Mouse (Mus musculus): ENCODE results near the gene Pnck. TPM values are rescaled to one million over a fixed set of nuclear protein-coding genes. Genes with fewer than 3 reads are reported as not detected.

Gene Pnck
- polyA plus RNA-seq, 1 experiment from 2014 or later, result 2.3 TPM

DNA sequence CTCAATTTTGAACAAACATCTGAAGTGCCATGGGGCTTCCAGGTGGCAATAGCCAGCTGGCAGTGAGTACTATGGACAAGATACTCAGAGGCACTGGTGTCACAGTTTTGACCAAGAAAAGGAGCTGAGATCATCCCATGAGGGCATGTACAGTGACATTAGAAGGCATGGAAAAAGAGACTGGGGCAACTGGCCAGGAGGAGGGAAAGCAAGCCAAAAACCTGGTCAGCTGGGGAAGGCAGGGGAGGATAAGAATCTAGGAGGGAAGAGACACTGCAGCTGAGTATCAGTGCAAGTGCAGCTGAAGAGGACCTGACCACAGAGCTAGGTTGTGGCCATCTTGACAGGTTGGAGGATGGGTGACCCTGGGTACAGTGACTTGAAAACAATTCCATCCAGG is 32.9 kb downstream of the Pnck start:
- Histone ChIP-seq H3K9me3 (ENCODE audit: control insufficient read depth, low read length) (no peaks in the 10 kb centered on the region), H3K4me2 (no peak overlapping the region), H3K27ac (ENCODE audit: low read depth, low read length) (no peak overlapping the region), H3K9ac (ENCODE audit: low read depth, low read length) (no peak overlapping the region), H3K36me3 (ENCODE audit: control insufficient read depth, insufficient read depth, low read length) (no peaks in the 10 kb centered on the region), H3K4me3 (ENCODE audit: low read depth, low read length) (no peak overlapping the region), H3K27me3 (replicated peaks; ENCODE audit: control insufficient read depth, insufficient read depth, low read length) (peaks cover 6% of the 10 kb centered on the region), H3K4me1 (replicated peaks; ENCODE audit: control insufficient read depth, insufficient read depth, low read length) (no peaks in the 10 kb centered on the region)
- no peak for DNase-seq (ENCODE audit: low spot score)
- ATAC-seq (replicated peaks; ENCODE audit: low FRiP score), result no peak

GRCm38 (mm10) chrX:73619890-73620289 is 40.0 kb downstream of the Pnck start:
- Histone ChIP-seq H3K4me1 (replicated peaks; ENCODE audit: control insufficient read depth, insufficient read depth, low read length) (no peaks in the 10 kb centered on the region), H3K9me3 (ENCODE audit: control insufficient read depth, low read length) (no peaks in the 10 kb centered on the region), H3K36me3 (ENCODE audit: control insufficient read depth, insufficient read depth, low read length) (no peaks in the 10 kb centered on the region), H3K27me3 (replicated peaks; ENCODE audit: control insufficient read depth, insufficient read depth, low read length) (peaks cover 11% of the 10 kb centered on the region), H3K4me2 (no peak overlapping the region), H3K9ac (ENCODE audit: low read depth, low read length) (no peak overlapping the region), H3K27ac (ENCODE audit: low read depth, low read length) (no peak overlapping the region), H3K4me3 (ENCODE audit: low read depth, low read length) (no peak overlapping the region)
- ATAC-seq (replicated peaks; ENCODE audit: low FRiP score) (no peak), DNase-seq (ENCODE audit: low spot score) (no peak)
- WGBS, result 75% methylated on average over 2 of the region's 2 CpGs

- Histone ChIP-seq H3K4me2 (no peak overlapping the region), H3K27me3 (replicated peaks; ENCODE audit: control insufficient read depth, insufficient read depth, low read length) (peaks cover 11% of the 10 kb centered on the region), H3K27ac (ENCODE audit: low read depth, low read length) (no peak overlapping the region), H3K4me3 (ENCODE audit: low read depth, low read length) (no peak overlapping the region), H3K36me3 (ENCODE audit: control insufficient read depth, insufficient read depth, low read length) (no peaks in the 10 kb centered on the region), H3K4me1 (replicated peaks; ENCODE audit: control insufficient read depth, insufficient read depth, low read length) (no peaks in the 10 kb centered on the region), H3K9me3 (ENCODE audit: control insufficient read depth, low read length) (no peaks in the 10 kb centered on the region), H3K9ac (ENCODE audit: low read depth, low read length) (no peak overlapping the region)
- ATAC-seq (replicated peaks; ENCODE audit: low FRiP score), result no peak
- DNase-seq (ENCODE audit: low spot score), result no peak
Observed at GRCm38 (mm10) chrX:73619401-73619800, 40.5 kb downstream of the Pnck start.

DNA sequence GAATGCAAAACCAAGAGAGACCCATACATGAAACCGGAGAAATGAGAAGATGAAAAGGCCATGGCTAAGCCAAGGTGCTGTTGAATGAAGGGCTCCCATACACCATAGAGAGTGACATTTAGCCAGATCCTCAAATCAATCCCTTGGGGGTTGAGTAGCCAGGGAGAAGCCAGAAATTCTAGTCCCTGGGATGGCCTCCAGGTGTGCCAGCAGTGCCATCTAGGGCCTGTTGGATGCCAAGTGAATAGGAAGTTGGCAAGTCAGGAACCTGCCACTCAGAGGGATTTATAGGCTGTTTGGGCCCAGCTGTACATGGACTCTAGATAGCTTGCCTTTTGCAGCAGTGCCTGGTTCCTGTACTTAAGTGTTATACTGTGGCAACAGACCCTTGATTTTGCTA is 44.0 kb downstream of the Pnck start:
- Histone ChIP-seq H3K9me3 (ENCODE audit: control insufficient read depth, low read length) (no peaks in the 10 kb centered on the region), H3K27me3 (replicated peaks; ENCODE audit: control insufficient read depth, insufficient read depth, low read length) (peaks cover 11% of the 10 kb centered on the region), H3K4me1 (replicated peaks; ENCODE audit: control insufficient read depth, insufficient read depth, low read length) (no peaks in the 10 kb centered on the region), H3K4me2 (no peak overlapping the region), H3K36me3 (ENCODE audit: control insufficient read depth, insufficient read depth, low read length) (no peaks in the 10 kb centered on the region), H3K9ac (ENCODE audit: low read depth, low read length) (no peak overlapping the region), H3K27ac (ENCODE audit: low read depth, low read length) (no peak overlapping the region), H3K4me3 (ENCODE audit: low read depth, low read length) (no peak overlapping the region)
- ATAC-seq (replicated peaks; ENCODE audit: low FRiP score) (no peak), DNase-seq (ENCODE audit: low spot score) (no peak)
- 93% methylated on average over 1 of the region's 1 CpGs for WGBS

GRCm38 (mm10) chrX:73613665-73614064 is 46.3 kb downstream of the Pnck start:
- Histone ChIP-seq H3K27me3 (replicated peaks; ENCODE audit: control insufficient read depth, insufficient read depth, low read length) (peaks cover 9% of the 10 kb centered on the region), H3K4me2 (no peak overlapping the region), H3K9me3 (ENCODE audit: control insufficient read depth, low read length) (no peaks in the 10 kb centered on the region), H3K4me1 (replicated peaks; ENCODE audit: control insufficient read depth, insufficient read depth, low read length) (no peaks in the 10 kb centered on the region), H3K4me3 (ENCODE audit: low read depth, low read length) (no peak overlapping the region), H3K9ac (ENCODE audit: low read depth, low read length) (no peak overlapping the region), H3K36me3 (ENCODE audit: control insufficient read depth, insufficient read depth, low read length) (no peaks in the 10 kb centered on the region), H3K27ac (ENCODE audit: low read depth, low read length) (0 out of 2 replicates have a peak overlapping the region, but pooled peaks have one; percentile 28)
- DNase-seq (ENCODE audit: low spot score) (no peak), ATAC-seq (replicated peaks; ENCODE audit: low FRiP score) (no peak)
- WGBS, result 62% methylated on average over 4 of the region's 4 CpGs

Other genes starting within 250 kb of the Pnck start
- gene Zfp92, start 249.0 kb downstream of the Pnck start, polyA plus RNA-seq (2014; fragmentation: Nextera tagmentation; extraction: Ambion mirVana), result 0.06 TPM in 1 of 2 replicates, not detected in the other
- gene Trex2, start 224.8 kb downstream of the Pnck start, polyA plus RNA-seq (2014; fragmentation: Nextera tagmentation; extraction: Ambion mirVana), result not detected in 2 replicates
- 66.2 and 67.8 TPM in 2 replicates for gene Haus7, start 201.1 kb downstream of the Pnck start, polyA plus RNA-seq (2014; fragmentation: Nextera tagmentation; extraction: Ambion mirVana)
- gene Bgn, start 176.5 kb downstream of the Pnck start, polyA plus RNA-seq (2014; fragmentation: Nextera tagmentation; extraction: Ambion mirVana), result 21.5 and 22.9 TPM in 2 replicates
- 0.09 and 0.10 TPM in 2 replicates for gene Atp2b3, start 157.0 kb downstream of the Pnck start, polyA plus RNA-seq (2014; fragmentation: Nextera tagmentation; extraction: Ambion mirVana)
- gene Dusp9, start 20.7 kb downstream of the Pnck start, polyA plus RNA-seq (2014; fragmentation: Nextera tagmentation; extraction: Ambion mirVana), result 20.6 and 30.7 TPM in 2 replicates
- gene Slc6a8, start 13.0 kb upstream of the Pnck start, polyA plus RNA-seq (2014; fragmentation: Nextera tagmentation; extraction: Ambion mirVana), result 2.2 and 2.4 TPM in 2 replicates
- 258 and 265 TPM in 2 replicates for gene Bcap31, start 56.1 kb upstream of the Pnck start, polyA plus RNA-seq (2014; fragmentation: Nextera tagmentation; extraction: Ambion mirVana)
- 13.0 and 13.3 TPM in 2 replicates for gene Abcd1, start 56.5 kb upstream of the Pnck start, polyA plus RNA-seq (2014; fragmentation: Nextera tagmentation; extraction: Ambion mirVana)
- 0.36 and 0.49 TPM in 2 replicates for gene Plxnb3, start 97.0 kb upstream of the Pnck start, polyA plus RNA-seq (2014; fragmentation: Nextera tagmentation; extraction: Ambion mirVana)
- gene Srpk3, start 114.3 kb upstream of the Pnck start, polyA plus RNA-seq (2014; fragmentation: Nextera tagmentation; extraction: Ambion mirVana), result 0.81 and 1.3 TPM in 2 replicates
- gene Idh3g, start 126.8 kb upstream of the Pnck start, polyA plus RNA-seq (2014; fragmentation: Nextera tagmentation; extraction: Ambion mirVana), result 196 and 206 TPM in 2 replicates
- 207 and 230 TPM in 2 replicates for gene Ssr4, start 126.9 kb upstream of the Pnck start, polyA plus RNA-seq (2014; fragmentation: Nextera tagmentation; extraction: Ambion mirVana)
- 0.25 and 0.86 TPM in 2 replicates for gene Pdzd4, start 164.9 kb upstream of the Pnck start, polyA plus RNA-seq (2014; fragmentation: Nextera tagmentation; extraction: Ambion mirVana)
- 0.17 and 0.22 TPM in 2 replicates for gene Avpr2, start 232.0 kb upstream of the Pnck start, polyA plus RNA-seq (2014; fragmentation: Nextera tagmentation; extraction: Ambion mirVana)
- 0.42 and 0.95 TPM in 2 replicates for gene L1cam, start 236.0 kb upstream of the Pnck start, polyA plus RNA-seq (2014; fragmentation: Nextera tagmentation; extraction: Ambion mirVana)

Measured in liver, embryonic 11.5 days (tissue).